Mouse (Mus musculus) spleen, adult 18-20 months (tissue): ENCODE measurements at regions not wholly inside any gene's neighbourhood (a gene's known extent, or its start where the extent isn't known, plus 50 kb on each side); places are given as distances from the start of the nearest gene placed in this dataset.

Experiments
- DNase-seq, 2 experiments: peaks; one replicate each; pipeline ENCODE4 v3.0.0; 2022; ENCODE audit warnings: mixed read lengths in 2 of 2

- DNase-seq, result no peak
These were observed 410.6 kb downstream of the Gm45692 start for GRCm38 (mm10) chr8:26529921-26530320.

- DNase-seq, result no peak
These were observed 414.4 kb downstream of the Gm45692 start for GRCm38 (mm10) chr8:26533444-26534421.

GRCm38 (mm10) chr8:26535816-26536215, 416.5 kb downstream of the Gm45692 start:
- no peak for DNase-seq

GRCm38 (mm10) chr8:26553691-26554090, 423.4 kb upstream of the Zfp703 start:
- DNase-seq, result no peak

- no peak for DNase-seq
These were observed 417.9 kb upstream of the Zfp703 start for GRCm38 (mm10) chr8:26559196-26559595.

- no peak for DNase-seq
These were observed 414.0 kb upstream of the Zfp703 start for GRCm38 (mm10) chr8:26563151-26563550.

GRCm38 (mm10) chr8:26564254-26564653, 412.9 kb upstream of the Zfp703 start:
- DNase-seq, result no peak

- DNase-seq, result no peak
These were observed 408.6 kb upstream of the Zfp703 start for GRCm38 (mm10) chr8:26568423-26569060.

GRCm38 (mm10) chr8:26588841-26589240, 388.3 kb upstream of the Zfp703 start:
- DNase-seq, result no peak

GRCm38 (mm10) chr8:26590591-26591212, 386.4 kb upstream of the Zfp703 start:
- no peak for DNase-seq

GRCm38 (mm10) chr8:26591266-26591665, 385.9 kb upstream of the Zfp703 start:
- DNase-seq, result no peak

- DNase-seq, result no peak
These were observed 383.4 kb upstream of the Zfp703 start for GRCm38 (mm10) chr8:26593536-26594368.

GRCm38 (mm10) chr8:26594369-26594920, 382.7 kb upstream of the Zfp703 start:
- DNase-seq, result no peak

GRCm38 (mm10) chr8:26595431-26596018, 381.6 kb upstream of the Zfp703 start:
- DNase-seq, result no peak

- no peak for DNase-seq
These were observed 380.3 kb upstream of the Zfp703 start for GRCm38 (mm10) chr8:26596665-26597362.

GRCm38 (mm10) chr8:26598520-26598919, 378.6 kb upstream of the Zfp703 start:
- no peak for DNase-seq

GRCm38 (mm10) chr8:26600127-26600526, 377.0 kb upstream of the Zfp703 start:
- no peak for DNase-seq

- no peak for DNase-seq
These were observed 369.1 kb upstream of the Zfp703 start for GRCm38 (mm10) chr8:26608001-26608400.

- no peak for DNase-seq
These were observed 368.5 kb upstream of the Zfp703 start for GRCm38 (mm10) chr8:26608588-26608987.

- no peak for DNase-seq
These were observed 365.0 kb upstream of the Zfp703 start for GRCm38 (mm10) chr8:26612153-26612552.
